Mouse (Mus musculus) cerebellum, adult 2 months (tissue): ENCODE measurements around the gene Tyms.

Source experiments
- CTCF ChIP-seq: fragments of 200-500 bp; IDR thresholded peaks from 2 replicates; pipeline ENCODE4 v1.5.1; 2011; ENCODE audit warnings: low read depth, mild to moderate bottlenecking, control low read depth, low read length, moderate library complexity, borderline replicate concordance; ENCODE audit not compliant: insufficient read depth
- POLR2A ChIP-seq: fragments of 200-500 bp; IDR thresholded peaks from 2 replicates; pipeline ENCODE4 v1.6.1; 2011; ENCODE audit warnings: low read length, control low read depth, borderline replicate concordance; ENCODE audit not compliant: insufficient read depth

DNA sequence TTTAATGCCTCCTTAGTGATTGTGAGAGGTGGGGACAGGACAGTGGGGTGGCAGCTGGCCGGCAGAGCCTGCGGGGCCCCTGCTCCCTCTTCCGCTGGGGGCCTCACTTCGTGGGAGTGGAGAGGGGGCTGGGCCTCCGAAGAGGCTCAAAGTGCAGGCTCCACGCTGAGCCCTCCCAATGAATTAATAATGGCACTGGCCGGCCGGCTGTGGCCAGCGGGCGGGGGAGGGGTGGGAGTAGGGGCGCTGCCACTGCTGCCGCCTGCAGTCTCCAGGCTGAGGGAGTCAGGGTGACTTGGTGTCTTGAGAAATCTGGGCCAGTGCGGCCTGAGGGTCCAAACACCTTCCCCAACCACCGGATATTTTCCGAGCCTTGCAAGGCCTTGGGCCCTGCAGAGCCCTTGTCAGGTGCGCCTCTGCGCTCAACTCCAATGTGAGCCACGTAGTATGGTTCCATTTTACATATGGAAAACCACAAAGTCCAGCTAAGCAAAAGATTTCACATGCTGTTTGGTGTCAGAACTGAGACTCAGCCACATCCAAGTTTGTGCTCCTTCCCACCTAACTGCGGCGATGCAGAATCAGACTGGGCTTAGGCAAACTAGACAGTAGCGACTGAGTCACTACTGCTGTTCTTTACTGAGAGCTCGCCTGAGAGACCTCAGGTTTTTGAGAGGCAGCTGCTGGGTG lies 37.1 kb upstream of the Tyms start:
- TF ChIP-seq CTCF (no peak), POLR2A (no peak)
